Mouse (Mus musculus) liver, embryonic 14.5 days (tissue): ENCODE data around the gene Chst12.

Experiments used
- CTCF ChIP-seq: IDR thresholded peaks from 2 replicates; pipeline ENCODE4 v1.5.1; 2016; ENCODE audit warnings: antibody characterized with exemption, low read depth, control low read depth
- EP300 ChIP-seq: IDR thresholded peaks from 2 replicates; pipeline ENCODE4 v1.6.1; 2016; ENCODE audit warnings: antibody characterized with exemption, low read depth

DNA sequence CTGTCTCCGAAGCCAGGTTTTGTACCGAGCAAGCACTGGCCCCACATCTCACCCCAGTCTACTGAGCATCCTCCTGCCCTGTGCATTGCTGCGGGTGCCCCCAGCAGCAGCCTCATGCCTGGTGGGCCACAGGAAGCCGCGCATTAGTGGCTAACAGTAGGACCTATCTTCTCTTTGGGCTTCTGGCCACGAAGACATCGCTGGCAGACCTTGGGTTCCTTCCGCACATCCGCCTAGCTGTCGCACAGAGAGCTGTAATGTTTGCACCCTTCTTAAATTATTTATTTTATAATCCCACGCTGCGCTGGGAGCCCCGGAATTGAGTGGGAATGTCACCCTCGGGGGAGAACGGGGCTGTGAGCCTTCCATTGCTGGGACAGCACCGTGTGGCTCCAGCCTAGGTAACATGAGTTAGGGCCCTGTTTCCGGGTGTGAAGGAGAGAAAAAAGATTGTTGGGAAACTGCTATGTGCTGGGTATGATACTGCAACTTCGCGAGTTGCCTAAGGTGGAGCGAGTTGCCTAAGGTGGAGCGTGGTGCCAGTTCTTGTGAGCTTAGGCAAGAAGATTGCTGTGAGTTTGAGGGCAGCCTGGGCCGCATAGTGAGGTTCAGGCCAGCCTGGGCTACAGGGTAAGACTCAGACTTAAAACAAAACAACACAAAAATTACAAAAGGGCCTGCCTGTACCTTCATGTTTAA, 895 bp downstream of the Chst12 start:
- TF ChIP-seq CTCF: peak; percentile 2; the same call in 1 of the 2 replicates
- no peak for TF ChIP-seq EP300
